Mouse (Mus musculus): ENCODE measurements at regions not wholly inside any gene's neighbourhood (a gene's known extent, or its start where the extent isn't known, plus 50 kb on each side); places are given as distances from the start of the nearest gene placed in this dataset.
A peak's percentile ranks its signal among the peaks of the same experiment; 100 is the strongest.

GRCm38 (mm10) chr2:105454353-105454752 lies 55.2 kb upstream of the Rcn1 start:
- TF ChIP-seq CTCF (IDR thresholded peaks at IDR 0.05; ENCODE audit: low read depth) (no peak), EP300 (IDR thresholded peaks at IDR 0.05; ENCODE audit: low read depth) (no peak)
- Histone ChIP-seq H3K9ac (replicated peaks) (no peak overlapping the region), H3K4me1 (replicated peaks; ENCODE audit: control insufficient read depth in 2 of 2, insufficient read depth in 2 of 2, low read length in 1 of 2) (no peaks in the 10 kb centered on the region), H3K4me3 (ENCODE audit: insufficient read depth in 1 of 2, low read depth in 2 of 2, low read length in 2 of 2) (no peak overlapping the region), H3K27me3 (ENCODE audit: control insufficient read depth, insufficient read depth, low read length) (no peaks in the 10 kb centered on the region), H3K36me3 (replicated peaks; ENCODE audit: control insufficient read depth, insufficient read depth, low read depth) (no peaks in the 10 kb centered on the region), H3K9me3 (ENCODE audit: control insufficient read depth, low read length) (no peaks in the 10 kb centered on the region), H3K27ac (no peak overlapping the region), H3K4me2 (ENCODE audit: low read depth) (no peak overlapping the region)
- DNase-seq (ENCODE audit: low read depth in 3 of 3, low spot score in 3 of 3) = no peak
- WGBS (ENCODE audit: insufficient replicate concordance) = 45% methylated on average over 2 of the region's 2 CpGs
- no peak for ATAC-seq (ENCODE audit: insufficient read depth)

GRCm38 (mm10) chr2:105454836-105455235 lies 55.7 kb upstream of the Rcn1 start:
- Histone ChIP-seq H3K4me1 (replicated peaks; ENCODE audit: control insufficient read depth in 2 of 2, insufficient read depth in 2 of 2, low read length in 1 of 2) (no peaks in the 10 kb centered on the region), H3K9ac (replicated peaks) (no peak overlapping the region), H3K4me3 (ENCODE audit: insufficient read depth in 1 of 2, low read depth in 2 of 2, low read length in 2 of 2) (no peak overlapping the region), H3K27ac (no peak overlapping the region), H3K36me3 (replicated peaks; ENCODE audit: control insufficient read depth, insufficient read depth, low read depth) (no peaks in the 10 kb centered on the region), H3K9me3 (ENCODE audit: control insufficient read depth, low read length) (no peaks in the 10 kb centered on the region), H3K4me2 (ENCODE audit: low read depth) (no peak overlapping the region), H3K27me3 (ENCODE audit: control insufficient read depth, insufficient read depth, low read length) (no peaks in the 10 kb centered on the region)
- no peak for ATAC-seq (ENCODE audit: insufficient read depth)
- no peak for TF ChIP-seq EP300 (IDR thresholded peaks at IDR 0.05; ENCODE audit: low read depth)
- no peak for DNase-seq (ENCODE audit: low read depth in 3 of 3, low spot score in 3 of 3)

- Histone ChIP-seq H3K9me3 (ENCODE audit: control insufficient read depth, low read length) (no peaks in the 10 kb centered on the region), H3K9ac (replicated peaks) (no peak overlapping the region), H3K4me3 (ENCODE audit: insufficient read depth in 1 of 2, low read depth in 2 of 2, low read length in 2 of 2) (no peak overlapping the region), H3K27ac (no peak overlapping the region), H3K4me1 (replicated peaks; ENCODE audit: control insufficient read depth in 2 of 2, insufficient read depth in 2 of 2, low read length in 1 of 2) (no peaks in the 10 kb centered on the region), H3K27me3 (ENCODE audit: control insufficient read depth, insufficient read depth, low read length) (no peaks in the 10 kb centered on the region), H3K36me3 (replicated peaks; ENCODE audit: control insufficient read depth, insufficient read depth, low read depth) (no peaks in the 10 kb centered on the region), H3K4me2 (ENCODE audit: low read depth) (no peak overlapping the region)
- no peak for DNase-seq (ENCODE audit: low read depth in 3 of 3, low spot score in 3 of 3)
- 56% methylated on average over 4 of the region's 4 CpGs for WGBS (ENCODE audit: insufficient replicate concordance)
- TF ChIP-seq CTCF (IDR thresholded peaks at IDR 0.05; ENCODE audit: low read depth) (no peak), EP300 (IDR thresholded peaks at IDR 0.05; ENCODE audit: low read depth) (no peak)
- ATAC-seq (ENCODE audit: insufficient read depth) = no peak
Observed at GRCm38 (mm10) chr2:105458643-105459042, 59.5 kb upstream of the Rcn1 start.

DNA sequence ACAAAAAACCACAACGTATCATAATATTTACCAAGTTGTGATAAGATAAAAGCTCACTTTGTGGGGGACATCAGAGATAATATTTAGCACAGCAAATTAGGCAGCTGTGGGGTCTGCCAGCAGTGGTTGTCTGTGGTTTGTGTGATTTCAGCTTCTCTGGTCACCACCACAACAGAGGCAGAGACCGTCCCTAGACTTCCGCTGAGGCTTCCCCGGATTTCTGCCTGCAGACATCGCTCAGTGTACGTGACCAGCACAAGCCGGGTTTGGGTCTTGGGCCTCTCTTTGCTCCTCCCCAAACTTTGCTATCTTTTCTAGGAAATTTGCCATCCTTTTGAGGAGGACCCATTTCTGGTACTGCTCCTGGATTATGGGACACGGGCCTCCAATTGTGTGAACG lies 60.4 kb upstream of the Rcn1 start:
- ATAC-seq (ENCODE audit: insufficient read depth) (no peak), DNase-seq (ENCODE audit: low read depth in 3 of 3, low spot score in 3 of 3) (no peak)
- H3K4me2 ChIP-seq (ENCODE audit: low read depth) = no peak overlapping the region
- H3K9me3 ChIP-seq (ENCODE audit: control insufficient read depth, low read length) = no peaks in the 10 kb centered on the region
- no peaks in the 10 kb centered on the region for H3K36me3 ChIP-seq (replicated peaks; ENCODE audit: control insufficient read depth, insufficient read depth, low read depth)
- no peak overlapping the region for H3K27ac ChIP-seq
- H3K27me3 ChIP-seq (ENCODE audit: control insufficient read depth, insufficient read depth, low read length) = no peaks in the 10 kb centered on the region
- no peak for TF ChIP-seq CTCF (IDR thresholded peaks at IDR 0.05; ENCODE audit: low read depth)
- TF ChIP-seq EP300 (IDR thresholded peaks at IDR 0.05; ENCODE audit: low read depth) = no peak
- no peak overlapping the region for H3K9ac ChIP-seq (replicated peaks)
- no peak overlapping the region for H3K4me3 ChIP-seq (ENCODE audit: insufficient read depth in 1 of 2, low read depth in 2 of 2, low read length in 2 of 2)
- H3K4me1 ChIP-seq (replicated peaks; ENCODE audit: control insufficient read depth in 2 of 2, insufficient read depth in 2 of 2, low read length in 1 of 2) = no peaks in the 10 kb centered on the region
- 63% methylated on average over 9 of the region's 9 CpGs for WGBS (ENCODE audit: insufficient replicate concordance)

- no peak for TF ChIP-seq EP300 (IDR thresholded peaks at IDR 0.05; ENCODE audit: low read depth)
- no peak for TF ChIP-seq CTCF (IDR thresholded peaks at IDR 0.05; ENCODE audit: low read depth)
- Histone ChIP-seq H3K4me2 (ENCODE audit: low read depth) (no peak overlapping the region), H3K9me3 (ENCODE audit: control insufficient read depth, low read length) (no peaks in the 10 kb centered on the region), H3K9ac (replicated peaks) (no peak overlapping the region), H3K36me3 (replicated peaks; ENCODE audit: control insufficient read depth, insufficient read depth, low read depth) (no peaks in the 10 kb centered on the region), H3K27ac (no peak overlapping the region), H3K4me1 (replicated peaks; ENCODE audit: control insufficient read depth in 2 of 2, insufficient read depth in 2 of 2, low read length in 1 of 2) (no peaks in the 10 kb centered on the region), H3K27me3 (ENCODE audit: control insufficient read depth, insufficient read depth, low read length) (no peaks in the 10 kb centered on the region), H3K4me3 (ENCODE audit: insufficient read depth in 1 of 2, low read depth in 2 of 2, low read length in 2 of 2) (no peak overlapping the region)
- DNase-seq (ENCODE audit: low read depth in 3 of 3, low spot score in 3 of 3) = no peak
- WGBS (ENCODE audit: insufficient replicate concordance) = 51% methylated on average over 6 of the region's 6 CpGs
- no peak for ATAC-seq (ENCODE audit: insufficient read depth)
Observed at GRCm38 (mm10) chr2:105465630-105466029, 66.5 kb upstream of the Rcn1 start.

- no peak overlapping the region for H3K4me3 ChIP-seq (ENCODE audit: insufficient read depth in 1 of 2, low read depth in 2 of 2, low read length in 2 of 2)
- DNase-seq (ENCODE audit: low read depth in 3 of 3, low spot score in 3 of 3) = no peak
- H3K27ac ChIP-seq = no peak overlapping the region
Observed at GRCm38 (mm10) chr2:105468930-105469329, 69.8 kb upstream of the Rcn1 start.

More at GRCm38 (mm10) chr2:105468930-105469329, 69.8 kb upstream of the Rcn1 start:
- TF ChIP-seq CTCF (IDR thresholded peaks at IDR 0.05; ENCODE audit: low read depth) = peak; percentile 53
- TF ChIP-seq EP300 (IDR thresholded peaks at IDR 0.05; ENCODE audit: low read depth) = no peak
- Histone ChIP-seq H3K27me3 (ENCODE audit: control insufficient read depth, insufficient read depth, low read length) (no peaks in the 10 kb centered on the region), H3K4me1 (replicated peaks; ENCODE audit: control insufficient read depth in 2 of 2, insufficient read depth in 2 of 2, low read length in 1 of 2) (no peaks in the 10 kb centered on the region), H3K9me3 (ENCODE audit: control insufficient read depth, low read length) (no peaks in the 10 kb centered on the region), H3K36me3 (replicated peaks; ENCODE audit: control insufficient read depth, insufficient read depth, low read depth) (no peaks in the 10 kb centered on the region), H3K9ac (replicated peaks) (no peak overlapping the region), H3K4me2 (ENCODE audit: low read depth) (no peak overlapping the region)
- WGBS (ENCODE audit: insufficient replicate concordance) = 34% methylated on average over 5 of the region's 5 CpGs
- no peak for ATAC-seq (ENCODE audit: insufficient read depth)
